Mouse (Mus musculus) heart, embryonic 12.5 days (tissue): Measurements from ENCODE around the gene Klhl12. TPM values are rescaled to one million over a fixed set of nuclear protein-coding genes. Genes with fewer than 3 reads are reported as not detected.
"Not testable (repeated sequence)": the region's sequence is repeated elsewhere in the genome, so short reads cannot be mapped to it uniquely, and the experiment has no call there.

ENCODE experiments used
- ATAC-seq: fragments of 200-750 bp; cut with Nextera tagmentation; 2 replicates; pipeline ENCODE4 v1.8.0; 2017; ENCODE audit warnings: moderate TSS enrichment, moderate library complexity; ENCODE audit not compliant: insufficient number of reproducible peaks, low FRiP score
- H3K27ac ChIP-seq: fragments of 300-500 bp; sonication (generic); 2 replicates; pipeline ENCODE4 v1.5.1; 2016; ENCODE audit warnings: mild to moderate bottlenecking, moderate library complexity; ENCODE audit not compliant: poor library complexity, severe bottlenecking
- H3K27me3 ChIP-seq: fragments of 300-500 bp; sonication (generic); replicated peaks from 2 replicates; pipeline ENCODE4 v1.6.1; 2016; ENCODE audit warnings: mild to moderate bottlenecking, moderate library complexity
- H3K36me3 ChIP-seq: fragments of 300-500 bp; sonication (generic); 2 replicates; pipeline ENCODE4 v1.6.1; 2016; ENCODE audit warnings: mild to moderate bottlenecking, moderate library complexity
- H3K4me1 ChIP-seq: fragments of 300-500 bp; sonication (generic); replicated peaks from 2 replicates; pipeline ENCODE4 v1.6.1; 2016; ENCODE audit warnings: mild to moderate bottlenecking
- H3K4me2 ChIP-seq: fragments of 300-500 bp; sonication (generic); 2 replicates; pipeline ENCODE4 v1.6.1; 2016; ENCODE audit warnings: mild to moderate bottlenecking, moderate library complexity
- H3K4me3 ChIP-seq: fragments of 300-500 bp; sonication (generic); 2 replicates; pipeline ENCODE4 v1.5.1; 2016; ENCODE audit warnings: mild to moderate bottlenecking
- H3K9ac ChIP-seq: fragments of 300-500 bp; sonication (generic); 2 replicates; pipeline ENCODE4 v1.6.1; 2016; ENCODE audit warnings: mild to moderate bottlenecking, moderate library complexity
- H3K9me3 ChIP-seq: fragments of 300-500 bp; sonication (generic); replicated peaks from 2 replicates; pipeline ENCODE4 v1.6.1; 2016; ENCODE audit warnings: mild to moderate bottlenecking, moderate library complexity
- WGBS: fragments of 180-500 bp; shearing (Covaris S2); methylation state at CpG from one replicate; pipeline ENCODE4 v1.1.7; 2016; 5-methylcytosine and 5-hydroxymethylcytosine counted together
- polyA plus RNA-seq: library from polyadenylated mRNA; unstranded; fragments of >200 nt; fragmentation: Nextera tagmentation; extraction: Ambion mirVana; gene quantifications from 2 replicates; pipeline ENCODE4 v1.2.1, GENCODE M21; 2016

The Klhl12 gene
- polyA plus RNA-seq, 1 experiment from 2014 or later: 20.4 TPM

DNA sequence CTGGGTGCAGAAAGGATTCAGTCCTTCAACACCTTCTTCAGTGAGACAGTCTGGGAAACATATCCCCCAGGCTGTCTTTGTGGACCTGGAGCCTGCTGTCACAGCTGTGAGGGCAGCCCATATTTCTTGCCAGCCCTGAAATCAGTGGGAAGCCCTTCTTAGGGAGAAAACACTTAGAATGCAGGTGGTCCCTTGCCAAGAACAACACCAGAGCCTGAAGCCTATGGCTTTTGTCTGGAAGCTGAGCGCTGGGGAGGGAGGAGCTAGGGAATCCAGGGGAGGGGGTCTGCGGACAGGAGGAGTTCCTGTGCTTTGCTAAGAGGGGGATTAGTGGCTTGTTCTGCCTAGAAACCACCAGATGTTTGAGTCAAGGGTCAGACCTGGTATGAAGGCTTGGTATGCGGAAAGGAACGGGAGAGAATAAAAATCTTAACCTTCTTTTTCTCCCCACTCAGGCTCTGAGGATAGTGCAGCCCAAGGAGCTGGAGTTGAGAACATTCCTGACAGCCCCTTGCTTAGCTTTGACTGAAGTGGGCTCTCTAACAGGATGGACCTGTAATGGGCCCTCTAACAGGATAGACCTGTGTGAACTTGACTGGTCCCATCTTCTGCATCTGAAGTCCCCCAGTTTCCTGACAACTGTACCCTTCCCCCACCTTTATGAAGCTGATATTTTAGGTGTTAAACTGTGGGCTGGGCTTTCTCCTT, 61.3 kb downstream of the Klhl12 start:
- H3K4me3 ChIP-seq: no peak overlapping the region
- peaks cover 40% of the 10 kb centered on the region for H3K4me1 ChIP-seq
- 15% methylated on average over 4 of the region's 4 CpGs for WGBS
- H3K27me3 ChIP-seq: peaks cover 23% of the 10 kb centered on the region
- peak; percentile 75; the same call in 1 of the 2 replicates for ATAC-seq
- H3K9me3 ChIP-seq: no peaks in the 10 kb centered on the region
- H3K9ac ChIP-seq: 0 out of 2 replicates have a peak overlapping the region, but pooled peaks have one; percentile 6
- no peaks in the 10 kb centered on the region for H3K36me3 ChIP-seq
- peak overlapping the region; percentile 69 for H3K27ac ChIP-seq
- no peak overlapping the region for H3K4me2 ChIP-seq

DNA sequence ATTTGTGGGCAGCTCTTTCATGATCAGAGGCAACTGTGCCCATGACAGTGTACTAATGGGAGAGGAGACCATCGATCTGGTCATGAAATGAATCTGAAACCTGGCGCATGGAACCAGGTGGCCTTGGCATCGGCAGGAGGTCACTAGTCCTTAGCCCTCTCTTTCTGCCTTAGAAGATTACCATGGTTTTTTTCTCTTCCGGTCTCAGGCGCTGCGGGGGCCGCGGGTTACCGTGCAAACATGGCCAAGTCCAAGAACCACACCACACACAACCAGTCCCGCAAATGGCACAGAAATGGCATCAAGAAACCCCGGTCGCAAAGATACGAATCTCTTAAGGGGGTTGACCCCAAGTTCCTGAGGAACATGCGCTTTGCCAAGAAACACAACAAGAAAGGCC, 62.5 kb downstream of the Klhl12 start:
- 90% methylated on average over 14 of the region's 14 CpGs for WGBS

DNA sequence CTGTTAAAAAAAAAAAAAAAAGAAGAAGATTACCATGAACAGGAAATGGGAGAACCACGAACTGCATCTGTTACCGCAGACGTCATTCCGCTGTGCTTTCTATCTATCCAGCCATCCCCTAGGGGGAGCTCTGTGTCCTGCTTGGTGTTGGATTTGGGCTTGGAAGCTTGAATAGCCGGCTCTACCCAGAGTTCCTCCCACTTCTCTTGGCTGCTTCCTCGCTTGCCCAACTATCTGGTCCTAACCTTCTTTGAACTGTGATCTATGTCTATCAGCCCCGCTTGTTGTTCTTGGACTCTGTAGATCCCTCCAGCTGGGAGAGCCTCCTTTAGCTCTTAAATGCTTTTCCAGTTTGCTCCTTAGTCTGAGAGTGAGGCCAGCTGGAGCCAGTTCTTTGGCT, 63.3 kb downstream of the Klhl12 start:
- no peak overlapping the region for H3K4me3 ChIP-seq
- no peaks in the 10 kb centered on the region for H3K36me3 ChIP-seq
- H3K9ac ChIP-seq: no peak overlapping the region
- H3K27ac ChIP-seq: no peak overlapping the region
- peak; percentile 68 for ATAC-seq
- peak overlapping the region; percentile 22; the same call in 1 of the 2 replicates for H3K4me2 ChIP-seq
- H3K27me3 ChIP-seq: peaks cover 12% of the 10 kb centered on the region
- no peaks in the 10 kb centered on the region for H3K9me3 ChIP-seq
- H3K4me1 ChIP-seq: peaks cover 27% of the 10 kb centered on the region
- WGBS: 6% methylated on average over 7 of the region's 7 CpGs

More for the DNA sequence above, 62.5 kb downstream of the Klhl12 start:
- H3K9me3 ChIP-seq, ATAC-seq, H3K36me3 ChIP-seq, H3K9ac ChIP-seq, H3K27ac ChIP-seq, H3K4me3 ChIP-seq, H3K4me2 ChIP-seq: not testable (repeated sequence)
- peaks cover 14% of the 10 kb centered on the region for H3K27me3 ChIP-seq
- H3K4me1 ChIP-seq: peaks cover 36% of the 10 kb centered on the region

DNA sequence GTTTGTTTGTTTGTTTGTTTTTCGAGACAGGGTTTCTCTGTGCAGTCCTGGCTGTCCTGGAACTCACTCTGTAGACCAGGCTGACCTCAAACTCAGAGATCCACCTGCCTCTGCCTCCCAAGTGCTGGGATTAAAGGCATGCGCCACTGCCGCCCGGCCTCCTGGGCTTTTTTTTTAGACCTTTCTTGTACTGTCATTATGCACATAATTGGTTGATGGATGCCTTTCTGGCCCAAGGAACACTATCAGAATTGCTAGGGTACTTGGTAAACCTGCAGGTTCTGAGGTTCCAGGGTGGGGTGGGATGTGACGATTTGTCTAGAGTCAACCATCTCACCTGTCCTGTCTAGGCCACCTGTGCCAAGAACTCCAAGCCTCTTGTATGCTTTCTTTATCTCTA, 63.9 kb downstream of the Klhl12 start:
- not testable (repeated sequence) for H3K36me3 ChIP-seq, H3K27me3 ChIP-seq, H3K9me3 ChIP-seq, ATAC-seq, H3K4me3 ChIP-seq, H3K9ac ChIP-seq, H3K27ac ChIP-seq, H3K4me2 ChIP-seq
- H3K4me1 ChIP-seq: peaks cover 26% of the 10 kb centered on the region
- WGBS: 84% methylated on average over 5 of the region's 5 CpGs

DNA sequence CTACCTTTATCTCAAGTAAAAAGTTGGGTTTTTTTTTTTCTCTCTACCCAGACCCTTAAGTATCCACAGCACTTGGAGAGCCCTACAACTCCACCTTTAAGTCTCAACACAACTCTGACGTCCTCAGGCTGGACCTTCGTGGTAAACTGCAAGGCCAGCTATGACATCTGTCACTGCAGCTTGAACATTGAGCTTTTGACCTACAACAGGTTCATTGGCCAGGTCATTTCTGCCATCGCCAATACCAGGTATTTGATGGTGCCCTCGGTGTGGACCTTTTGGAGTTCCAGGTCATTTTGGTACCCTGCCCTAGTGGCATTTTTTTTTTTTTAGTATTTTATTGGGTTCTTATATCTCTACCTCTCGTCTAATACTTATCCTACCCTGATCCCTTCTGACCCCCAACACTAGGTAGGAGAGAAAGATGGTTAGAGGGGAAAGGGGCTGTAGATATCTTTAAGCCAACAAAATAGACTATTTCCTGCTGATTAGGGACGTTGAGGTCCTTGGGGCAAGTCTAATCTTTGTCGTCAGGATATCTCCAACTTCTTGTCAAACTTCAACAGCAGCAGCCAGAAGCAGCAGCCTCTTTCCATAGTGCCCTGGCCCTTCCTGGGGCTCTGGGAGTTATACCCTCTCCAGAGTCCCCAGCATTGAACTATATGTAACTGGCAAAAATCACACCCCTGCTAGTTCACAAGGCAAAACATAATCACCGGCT, 64.8 kb downstream of the Klhl12 start:
- no peaks in the 10 kb centered on the region for H3K36me3 ChIP-seq
- 45% methylated on average over 8 of the region's 8 CpGs for whole genome bisulfite sequencing
- ATAC-seq: no peak
- no peak overlapping the region for H3K27ac ChIP-seq
- no peak overlapping the region for H3K4me3 ChIP-seq
- no peak overlapping the region for H3K9ac ChIP-seq
- no peaks in the 10 kb centered on the region; the same call in 1 of the 2 replicates for H3K27me3 ChIP-seq
- peaks cover 26% of the 10 kb centered on the region for H3K4me1 ChIP-seq
- H3K4me2 ChIP-seq: no peak overlapping the region
- H3K9me3 ChIP-seq: no peaks in the 10 kb centered on the region

DNA sequence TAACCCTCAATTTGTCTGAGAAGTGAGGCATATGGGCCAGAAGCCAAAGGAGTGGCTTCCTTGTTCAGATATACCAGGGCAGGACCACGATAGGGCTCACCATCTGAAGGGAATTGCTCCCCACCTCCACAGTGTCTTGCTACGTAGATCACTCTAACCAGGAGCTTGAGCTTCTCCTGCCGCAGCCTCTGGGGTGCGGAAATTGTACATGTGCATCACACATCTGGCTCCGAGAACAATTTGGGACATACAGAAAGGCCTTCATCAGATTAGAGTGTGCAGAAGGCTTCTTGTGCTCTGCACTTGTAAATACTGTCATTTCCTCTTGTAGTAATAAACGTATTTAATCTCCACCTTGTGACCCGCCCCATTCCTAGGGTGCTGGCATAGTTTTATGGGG, 65.8 kb downstream of the Klhl12 start:
- H3K4me1 ChIP-seq: peaks cover 19% of the 10 kb centered on the region
- H3K9ac ChIP-seq: no peak overlapping the region
- no peaks in the 10 kb centered on the region for H3K36me3 ChIP-seq
- 73% methylated on average over 7 of the region's 7 CpGs for WGBS
- H3K27me3 ChIP-seq: no peaks in the 10 kb centered on the region
- H3K9me3 ChIP-seq: no peaks in the 10 kb centered on the region
- no peak overlapping the region for H3K4me2 ChIP-seq
- no peak overlapping the region for H3K4me3 ChIP-seq
- ATAC-seq: no peak
- H3K27ac ChIP-seq: no peak overlapping the region

DNA sequence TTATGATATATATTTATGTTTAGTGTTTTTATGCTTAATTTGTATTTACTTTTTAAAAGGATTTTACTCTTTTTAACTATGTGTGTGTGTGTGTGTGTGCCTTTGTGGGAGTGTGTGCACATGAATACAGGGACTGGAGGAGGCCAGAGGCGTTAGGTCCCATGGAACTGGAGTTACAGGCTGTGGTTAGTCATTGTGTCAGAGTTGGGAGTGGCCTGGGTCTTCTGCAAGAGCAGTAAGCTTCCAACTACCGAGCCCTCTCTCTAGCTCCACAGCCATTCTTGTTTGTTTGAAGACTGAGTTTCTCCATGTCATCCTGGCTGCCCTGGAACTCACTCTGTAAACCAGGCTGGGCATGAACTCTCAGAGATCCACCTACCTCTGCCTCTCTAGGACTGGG, 67.0 kb downstream of the Klhl12 start:
- Histone ChIP-seq H3K4me1 (peaks cover 9% of the 10 kb centered on the region; the same call in 1 of the 2 replicates), H3K9me3 (no peaks in the 10 kb centered on the region), H3K4me3 (no peak overlapping the region), H3K36me3 (no peaks in the 10 kb centered on the region), H3K4me2 (no peak overlapping the region), H3K27me3 (no peaks in the 10 kb centered on the region), H3K27ac (no peak overlapping the region), H3K9ac (no peak overlapping the region)
- 59% methylated on average over 2 of the region's 2 CpGs for WGBS
- ATAC-seq: no peak

DNA sequence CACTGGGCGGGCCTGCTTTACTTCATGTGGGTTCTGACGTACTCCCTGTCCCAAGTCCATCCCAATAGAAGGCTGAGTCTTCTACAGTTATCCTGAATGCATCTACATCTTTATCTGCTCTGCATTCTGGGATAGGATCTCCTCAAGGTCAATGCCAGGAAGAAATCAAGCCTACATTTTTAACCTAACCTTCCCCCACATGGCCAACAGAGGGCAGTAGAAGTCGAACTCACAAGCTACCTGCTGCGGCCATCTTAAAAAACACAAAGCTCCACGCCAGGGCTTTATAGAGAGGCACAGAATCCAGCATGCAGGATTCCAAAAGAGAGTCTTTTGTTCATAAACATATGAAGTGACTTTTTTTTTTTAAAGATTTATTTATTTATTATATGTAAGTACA, 69.1 kb downstream of the Klhl12 start:
- Histone ChIP-seq H3K9me3 (no peaks in the 10 kb centered on the region), H3K9ac (no peak overlapping the region), H3K4me2 (no peak overlapping the region), H3K4me1 (peaks cover 6% of the 10 kb centered on the region; the same call in 1 of the 2 replicates), H3K27ac (no peak overlapping the region), H3K27me3 (no peaks in the 10 kb centered on the region), H3K4me3 (no peak overlapping the region), H3K36me3 (no peaks in the 10 kb centered on the region)
- 64% methylated on average over 5 of the region's 5 CpGs for WGBS
- ATAC-seq: no peak

DNA sequence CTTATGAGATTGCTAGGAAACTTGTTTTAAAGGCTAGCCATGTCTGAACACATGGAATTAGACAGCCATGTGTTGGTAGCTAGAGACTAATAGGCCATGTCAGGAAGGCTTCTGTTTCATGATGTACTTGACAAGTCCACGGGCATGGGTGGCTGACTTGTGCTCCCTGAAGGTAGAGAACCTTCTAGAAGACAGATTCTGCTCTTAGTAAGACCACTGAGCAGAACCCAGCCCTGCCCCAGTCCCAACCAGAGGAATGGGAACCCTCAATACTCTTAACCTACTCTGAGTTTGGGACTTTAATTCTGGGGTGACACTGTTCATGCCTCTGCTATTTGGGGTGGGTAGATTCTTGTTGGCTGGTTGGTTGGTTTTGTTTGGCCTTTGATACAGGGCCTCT, 69.7 kb downstream of the Klhl12 start:
- no peak overlapping the region for H3K9ac ChIP-seq
- H3K27me3 ChIP-seq: no peaks in the 10 kb centered on the region
- H3K4me2 ChIP-seq: no peak overlapping the region
- no peaks in the 10 kb centered on the region for H3K36me3 ChIP-seq
- H3K9me3 ChIP-seq: no peaks in the 10 kb centered on the region
- peaks cover 6% of the 10 kb centered on the region; the same call in 1 of the 2 replicates for H3K4me1 ChIP-seq
- WGBS: 93% methylated on average over 1 of the region's 1 CpGs
- H3K4me3 ChIP-seq: no peak overlapping the region
- no peak for ATAC-seq
- no peak overlapping the region for H3K27ac ChIP-seq

DNA sequence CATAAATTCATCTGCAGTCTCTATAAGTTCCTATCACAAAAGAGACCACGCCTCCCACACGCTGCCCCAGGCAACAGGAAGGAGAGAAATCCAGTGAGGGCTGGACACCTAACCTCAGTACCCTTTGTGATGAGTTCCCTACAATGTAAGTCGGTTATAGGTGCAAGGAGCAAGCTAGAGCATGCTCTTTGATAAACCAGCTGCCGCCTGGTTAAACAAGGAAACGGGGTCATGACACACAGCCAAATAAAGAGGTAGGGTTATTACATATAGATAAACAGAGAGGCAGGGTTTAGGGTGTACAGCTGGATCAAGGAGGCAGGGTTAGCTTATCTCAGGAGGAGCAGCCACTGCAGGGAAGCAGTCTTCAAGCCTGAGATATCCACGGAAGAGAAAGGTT, 71.4 kb downstream of the Klhl12 start:
- Histone ChIP-seq H3K27ac (no peak overlapping the region), H3K36me3 (no peaks in the 10 kb centered on the region), H3K4me2 (no peak overlapping the region), H3K9ac (no peak overlapping the region), H3K4me3 (no peak overlapping the region), H3K27me3 (no peaks in the 10 kb centered on the region), H3K9me3 (no peaks in the 10 kb centered on the region), H3K4me1 (no peaks in the 10 kb centered on the region)
- peak; percentile 33; the same call in 1 of the 2 replicates for ATAC-seq
- 52% methylated on average over 6 of the region's 6 CpGs for WGBS

DNA sequence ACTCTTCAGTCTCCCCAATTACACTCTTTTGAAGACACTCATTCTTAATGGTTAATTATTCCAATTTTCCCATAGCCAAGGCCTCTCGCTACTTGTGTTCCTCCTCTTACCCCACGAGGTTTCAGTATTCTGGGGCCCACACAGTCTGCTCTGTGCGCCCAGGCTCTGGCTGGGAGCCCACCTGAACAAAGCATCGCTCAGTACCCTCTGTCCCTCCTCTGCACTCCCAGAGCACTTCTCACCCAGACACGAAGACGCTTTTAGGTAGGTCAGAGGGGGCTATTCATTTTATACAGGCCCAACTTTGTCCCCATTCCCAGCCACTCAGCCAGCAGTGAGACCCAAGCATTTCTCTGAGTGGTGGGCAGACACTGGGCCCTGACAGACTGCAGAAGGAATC, 75.3 kb downstream of the Klhl12 start:
- no peaks in the 10 kb centered on the region for H3K27me3 ChIP-seq
- no peak overlapping the region for H3K4me3 ChIP-seq
- no peaks in the 10 kb centered on the region for H3K36me3 ChIP-seq
- H3K4me1 ChIP-seq: no peaks in the 10 kb centered on the region
- no peak overlapping the region for H3K9ac ChIP-seq
- H3K27ac ChIP-seq: no peak overlapping the region
- no peak overlapping the region for H3K4me2 ChIP-seq
- ATAC-seq: no peak
- WGBS: 74% methylated on average over 6 of the region's 6 CpGs
- no peaks in the 10 kb centered on the region for H3K9me3 ChIP-seq
